Comparison of ENCODE assay signal across 17 mouse cellular contexts in the genomic region with DNA sequence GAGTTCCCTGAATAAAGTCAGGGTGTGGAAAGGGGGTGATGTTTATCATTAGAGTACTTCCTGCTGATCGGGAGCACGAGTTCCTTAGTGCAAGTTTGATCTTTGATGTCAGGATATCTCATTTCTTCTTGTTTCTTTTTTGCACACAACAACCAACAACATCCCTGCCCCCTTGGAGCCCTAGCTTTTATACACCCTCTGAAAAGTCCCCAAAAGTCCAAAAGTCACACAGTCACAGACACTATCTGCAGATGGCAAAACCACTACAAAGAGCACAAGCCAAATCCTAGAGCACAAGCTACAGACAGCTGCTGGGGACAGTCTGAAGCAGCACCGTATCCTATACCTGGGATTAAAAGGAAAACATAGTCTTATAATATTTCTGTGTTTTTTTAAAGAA. TPM values are rescaled to one million over a fixed set of nuclear protein-coding genes. Genes with fewer than 3 reads are reported as not detected.
DNase-seq lines count a peak whose midpoint lies in the region; ATAC-seq and TF ChIP-seq lines count a peak whose summit lies in the region.
"Had no signal": no experiment of that assay in that cellular context is flagged by ENCODE, and none has a peak within 500 bp of the region (broad histone marks: within the 10 kb centered on the region; RNA-seq: fewer than 3 reads in every experiment).

No protein-coding gene starts in this region.

- H3K4me2 ChIP-seq in heart, embryonic 12.5 days = no peak overlapping the region
- H3K4me2 ChIP-seq: forebrain, embryonic 12.5 days had no signal

- H3K27ac ChIP-seq in heart, embryonic 12.5 days (ENCODE audit: poor library complexity, severe bottlenecking) = peak overlapping the region; percentile 50
- 0 out of 2 replicates have a peak overlapping the region, but pooled peaks have one; percentile 9 for H3K27ac ChIP-seq in layer of hippocampus, adult 2 months
- H3K27ac ChIP-seq: forebrain, embryonic 12.5 days had no signal

- DNase-seq in heart, adult 8-10 months (ENCODE audit: low spot score) = no peak
- no peak for DNase-seq in layer of hippocampus, adult 2 months (ENCODE audit: low spot score in 2 of 2)
- no peak for DNase-seq in layer of hippocampus, postnatal 10 days (ENCODE audit: low spot score in 2 of 2)
- peak; percentile 18 for DNase-seq in thymus, postnatal 14 days
- DNase-seq in thymus, postnatal 10 days (ENCODE audit: low spot score in 2 of 2) = no peak
- DNase-seq in naive thymus-derived CD4-positive, alpha-beta T cell, adult 2 months (ENCODE audit: low read depth) = peak; percentile 64
- no peak for DNase-seq in left cerebral cortex, adult 9 months (ENCODE audit: low spot score in 2 of 2)
- DNase-seq: adrenal gland, postnatal 14 days; cerebellum, adult 9-11 months; gastrocnemius, postnatal 25 days; kidney, adult 8-10 months; kidney, postnatal 25 days; lung, adult 18-20 months; right cerebral cortex, postnatal 25 days had no signal

- no peak overlapping the region for H3K9ac ChIP-seq in heart, embryonic 12.5 days
- H3K9ac ChIP-seq: forebrain, embryonic 12.5 days had no signal

- peaks cover 9% of the 10 kb centered on the region for H3K36me3 ChIP-seq in heart, embryonic 12.5 days
- H3K36me3 ChIP-seq: forebrain, embryonic 12.5 days had no signal

- 31% methylated on average over 3 of the region's 3 CpGs for WGBS in heart, embryonic 12.5 days

- no peaks in the 10 kb centered on the region for H3K9me3 ChIP-seq in heart, embryonic 12.5 days (replicated peaks)
- H3K9me3 ChIP-seq: forebrain, embryonic 12.5 days had no signal

- no peak; the same call in 1 of the 2 replicates for ATAC-seq in heart, embryonic 12.5 days (ENCODE audit: insufficient number of reproducible peaks, low FRiP score)
- ATAC-seq: midbrain, embryonic 16.5 days had no signal

- TF ChIP-seq CTCF in layer of hippocampus, adult 2 months (conservative IDR thresholded peaks at IDR 0.05) = no peak

- H3K27me3 ChIP-seq in heart, embryonic 12.5 days (replicated peaks) = no peaks in the 10 kb centered on the region
- H3K27me3 ChIP-seq: forebrain, embryonic 12.5 days had no signal

- no peak overlapping the region for H3K4me3 ChIP-seq in heart, embryonic 12.5 days
- no peak overlapping the region for H3K4me3 ChIP-seq in layer of hippocampus, adult 2 months
- H3K4me3 ChIP-seq: forebrain, embryonic 12.5 days had no signal

- H3K4me1 ChIP-seq in heart, embryonic 12.5 days (replicated peaks) = peaks cover 42% of the 10 kb centered on the region
- H3K4me1 ChIP-seq: forebrain, embryonic 12.5 days had no signal

RNA-seq across cellular contexts. Expression of a gene that starts 20.1 kb away (rescaled TPM):
- 13.6 and 16.0 TPM in 2 replicates for polyA plus RNA-seq in heart, embryonic 12.5 days (2016; fragmentation: Nextera tagmentation; extraction: Ambion mirVana)
- total RNA-seq in heart, adult 8-10 months (2022) = 100 to 1,000 TPM in 1 of 4 experiments, 10 to 100 TPM in 3; 71.7 to 102 (median 85.1) TPM
- 100 to 1,000 TPM; 153 to 156 TPM for total RNA-seq in layer of hippocampus, adult 2 months (2021)
- 100 to 1,000 TPM; 134 to 142 TPM for total RNA-seq in layer of hippocampus, postnatal 10 days (2021)

Comparison
In these comparisons a context has a peak if more than half of its experiments do, and no peak if none do; other contexts are left out.
1. DNase-seq: peak in thymus, postnatal 14 days (single experiment) and naive thymus-derived CD4-positive, alpha-beta T cell, adult 2 months (single experiment); none in heart, adult 8-10 months (single experiment), layer of hippocampus, adult 2 months (0 of 2), layer of hippocampus, postnatal 10 days (0 of 2), thymus, postnatal 10 days (0 of 2) and left cerebral cortex, adult 9 months (0 of 2).